Mouse (Mus musculus) hindbrain, embryonic 15.5 days (tissue): ENCODE measurements around the gene Cela2a. TPM values are rescaled to one million over a fixed set of nuclear protein-coding genes. Genes with fewer than 3 reads are reported as not detected.
"Not testable (repeated sequence)": the region's sequence is repeated elsewhere in the genome, so short reads cannot be mapped to it uniquely, and the experiment has no call there.

Source experiments
- ATAC-seq: fragments of 200-750 bp; cut with Nextera tagmentation; 2 replicates; pipeline ENCODE4 v1.8.0; 2017; ENCODE audit warnings: low read depth, moderate number of reproducible peaks, moderate TSS enrichment; ENCODE audit not compliant: low FRiP score
- H3K27ac ChIP-seq: fragments of 300-500 bp; sonication (generic); replicated peaks from 2 replicates; pipeline ENCODE4 v1.5.1; 2015; ENCODE audit warnings: mild to moderate bottlenecking, inconsistent platforms
- H3K27me3 ChIP-seq: fragments of 300-500 bp; sonication (generic); 2 replicates; pipeline ENCODE4 v1.6.1; 2015; ENCODE audit warnings: control low read depth, inconsistent platforms
- H3K36me3 ChIP-seq: fragments of 300-500 bp; sonication (generic); 2 replicates; pipeline ENCODE4 v1.6.1; 2015; ENCODE audit warnings: control low read depth, inconsistent platforms
- H3K4me1 ChIP-seq: fragments of 300-500 bp; sonication (generic); replicated peaks from 2 replicates; pipeline ENCODE4 v1.6.1; 2015; ENCODE audit warnings: control low read depth, inconsistent platforms
- H3K4me2 ChIP-seq: fragments of 300-500 bp; sonication (generic); 2 replicates; pipeline ENCODE4 v1.6.1; 2015; ENCODE audit warnings: moderate library complexity, mild to moderate bottlenecking, inconsistent platforms
- H3K4me3 ChIP-seq: fragments of 300-500 bp; sonication (generic); 2 replicates; pipeline ENCODE4 v1.5.1; 2015; ENCODE audit warnings: mild to moderate bottlenecking, inconsistent platforms
- H3K9ac ChIP-seq: fragments of 300-500 bp; sonication (generic); 2 replicates; pipeline ENCODE4 v1.6.1; 2015; ENCODE audit warnings: inconsistent platforms
- H3K9me3 ChIP-seq: fragments of 300-500 bp; sonication (generic); 2 replicates; pipeline ENCODE4 v1.6.1; 2016; ENCODE audit warnings: control low read depth, inconsistent platforms
- WGBS: fragments of 180-500 bp; shearing (Covaris S2); methylation state at CpG from one replicate; pipeline ENCODE4 v1.1.7; 2015; 5-methylcytosine and 5-hydroxymethylcytosine counted together
- polyA plus RNA-seq: library from polyadenylated mRNA; unstranded; fragments of >200 nt; fragmentation: Nextera tagmentation; extraction: Ambion mirVana; gene quantifications from 2 replicates; pipeline ENCODE4 v1.2.1, GENCODE M21; 2015

The Cela2a gene
- polyA plus RNA-seq, 1 experiment from 2014 or later, result 0.18 TPM

- no peaks in the 10 kb centered on the region for H3K4me1 ChIP-seq
- no peaks in the 10 kb centered on the region for H3K9me3 ChIP-seq
- no peak overlapping the region for H3K9ac ChIP-seq
- ATAC-seq, result no peak
- H3K27ac ChIP-seq, result no peak overlapping the region
- no peak overlapping the region for H3K4me2 ChIP-seq
- no peak overlapping the region for H3K4me3 ChIP-seq
- peaks cover 76% of the 10 kb centered on the region for H3K36me3 ChIP-seq
- 94% methylated on average over 8 of the region's 8 CpGs for WGBS
- no peaks in the 10 kb centered on the region for H3K27me3 ChIP-seq
These were observed 46.1 kb downstream of the Cela2a start for GRCm38 (mm10) chr4:141779828-141780227.

GRCm38 (mm10) chr4:141773019-141773418 is 52.9 kb downstream of the Cela2a start:
- H3K4me1 ChIP-seq, H3K27me3 ChIP-seq, H3K9ac ChIP-seq, H3K4me3 ChIP-seq, H3K9me3 ChIP-seq, ATAC-seq, H3K4me2 ChIP-seq, H3K27ac ChIP-seq: not testable (repeated sequence)
- H3K36me3 ChIP-seq, result peaks cover 87% of the 10 kb centered on the region
- WGBS, result 89% methylated on average over 4 of the region's 4 CpGs

- ATAC-seq, result no peak
- Histone ChIP-seq H3K4me2 (no peak overlapping the region), H3K36me3 (peaks cover 87% of the 10 kb centered on the region), H3K27me3 (no peaks in the 10 kb centered on the region), H3K4me1 (peaks cover 11% of the 10 kb centered on the region), H3K27ac (no peak overlapping the region), H3K9ac (no peak overlapping the region), H3K9me3 (no peaks in the 10 kb centered on the region), H3K4me3 (no peak overlapping the region)
- WGBS, result 95% methylated on average over 8 of the region's 8 CpGs
These were observed 54.1 kb downstream of the Cela2a start for GRCm38 (mm10) chr4:141771823-141772222.

- Histone ChIP-seq H3K4me2 (no peak overlapping the region), H3K36me3 (peaks cover 76% of the 10 kb centered on the region)
- WGBS, result 79% methylated on average over 8 of the region's 8 CpGs
These were observed 56.3 kb downstream of the Cela2a start for GRCm38 (mm10) chr4:141769501-141770160.

GRCm38 (mm10) chr4:141767353-141768036 is 58.5 kb downstream of the Cela2a start:
- no peak overlapping the region for H3K4me3 ChIP-seq
- 0 out of 2 replicates have a peak overlapping the region, but pooled peaks have one; percentile 6 for H3K4me2 ChIP-seq
- no peaks in the 10 kb centered on the region for H3K27me3 ChIP-seq
- 65% methylated on average over 19 of the region's 19 CpGs for WGBS
- peak; percentile 33; the same call in 1 of the 2 replicates for ATAC-seq
- H3K9ac ChIP-seq, result no peak overlapping the region
- H3K27ac ChIP-seq, result peak overlapping the region; percentile 76
- no peaks in the 10 kb centered on the region for H3K9me3 ChIP-seq
- H3K36me3 ChIP-seq, result peaks cover 71% of the 10 kb centered on the region
- H3K4me1 ChIP-seq, result peaks cover 19% of the 10 kb centered on the region

More at GRCm38 (mm10) chr4:141769501-141770160, 56.3 kb downstream of the Cela2a start:
- Histone ChIP-seq H3K27me3 (no peaks in the 10 kb centered on the region), H3K27ac (no peak overlapping the region), H3K4me3 (no peak overlapping the region), H3K9ac (no peak overlapping the region), H3K4me1 (peaks cover 19% of the 10 kb centered on the region), H3K9me3 (no peaks in the 10 kb centered on the region)
- ATAC-seq, result no peak

GRCm38 (mm10) chr4:141766668-141767352 is 59.1 kb downstream of the Cela2a start:
- Histone ChIP-seq H3K4me2 (peak overlapping the region; percentile 8), H3K36me3 (peaks cover 71% of the 10 kb centered on the region), H3K27ac (peak overlapping the region; percentile 76), H3K9ac (no peak overlapping the region), H3K27me3 (no peaks in the 10 kb centered on the region), H3K4me3 (no peak overlapping the region), H3K4me1 (peaks cover 19% of the 10 kb centered on the region), H3K9me3 (no peaks in the 10 kb centered on the region)
- WGBS, result 45% methylated on average over 19 of the region's 19 CpGs
- peak; percentile 70 for ATAC-seq

GRCm38 (mm10) chr4:141766316-141766667 is 59.7 kb downstream of the Cela2a start:
- peaks cover 69% of the 10 kb centered on the region for H3K36me3 ChIP-seq
- H3K4me3 ChIP-seq, result no peak overlapping the region
- no peak overlapping the region for H3K9ac ChIP-seq
- peak overlapping the region; percentile 8 for H3K4me2 ChIP-seq
- ATAC-seq, result peak; percentile 41; the same call in 1 of the 2 replicates
- no peaks in the 10 kb centered on the region for H3K9me3 ChIP-seq
- no peaks in the 10 kb centered on the region for H3K27me3 ChIP-seq
- peaks cover 19% of the 10 kb centered on the region for H3K4me1 ChIP-seq
- H3K27ac ChIP-seq, result peak overlapping the region; percentile 76
- WGBS, result 51% methylated on average over 8 of the region's 8 CpGs

- WGBS, result 97% methylated on average over 3 of the region's 3 CpGs
- Histone ChIP-seq H3K9ac (no peak overlapping the region), H3K36me3 (peaks cover 57% of the 10 kb centered on the region), H3K4me3 (no peak overlapping the region), H3K27ac (no peak overlapping the region), H3K27me3 (no peaks in the 10 kb centered on the region), H3K4me1 (peaks cover 19% of the 10 kb centered on the region), H3K9me3 (no peaks in the 10 kb centered on the region), H3K4me2 (no peak overlapping the region)
- no peak for ATAC-seq
These were observed 61.0 kb downstream of the Cela2a start for GRCm38 (mm10) chr4:141765008-141765407.

Other genes starting within 250 kb of the Cela2a start
- 37.7 and 49.9 TPM in 2 replicates for gene Fblim1, start 220.1 kb downstream of the Cela2a start, polyA plus RNA-seq
- 0.36 and 0.58 TPM in 2 replicates for gene Tmem82, start 207.5 kb downstream of the Cela2a start, polyA plus RNA-seq
- 0.19 and 0.28 TPM in 2 replicates for gene Slc25a34, start 202.3 kb downstream of the Cela2a start, polyA plus RNA-seq
- gene Plekhm2, start 161.3 kb downstream of the Cela2a start, polyA plus RNA-seq, result 8.2 and 9.9 TPM in 2 replicates
- gene Rsc1a1, start 140.6 kb downstream of the Cela2a start, polyA plus RNA-seq, result 0.51 TPM in 1 of 2 replicates, not detected in the other
- 13.8 and 15.1 TPM in 2 replicates for gene Ddi2, start 102.7 kb downstream of the Cela2a start, polyA plus RNA-seq
- 0.14 and 0.21 TPM in 2 replicates for gene Agmat, start 79.5 kb downstream of the Cela2a start, polyA plus RNA-seq
- 5.5 and 6.8 TPM in 2 replicates for gene Dnajc16, start 35.2 kb downstream of the Cela2a start, polyA plus RNA-seq
- 20.8 and 23.0 TPM in 2 replicates for gene Casp9, start 32.5 kb downstream of the Cela2a start, polyA plus RNA-seq
- not detected in 2 replicates for gene Ctrc, start 20.2 kb upstream of the Cela2a start, polyA plus RNA-seq
- 77.8 and 83.5 TPM in 2 replicates for gene Efhd2, start 48.8 kb upstream of the Cela2a start, polyA plus RNA-seq
- 4.1 and 5.3 TPM in 2 replicates for gene Fhad1, start 188.9 kb upstream of the Cela2a start, polyA plus RNA-seq